Mouse (Mus musculus): Measurements from ENCODE around the gene Ascl1. TPM values are rescaled to one million over a fixed set of nuclear protein-coding genes. Genes with fewer than 3 reads are reported as not detected.

The Ascl1 gene
- polyA plus RNA-seq (2012; rRNA removed) = 34.8 and 50.4 TPM in 2 replicates

DNA sequence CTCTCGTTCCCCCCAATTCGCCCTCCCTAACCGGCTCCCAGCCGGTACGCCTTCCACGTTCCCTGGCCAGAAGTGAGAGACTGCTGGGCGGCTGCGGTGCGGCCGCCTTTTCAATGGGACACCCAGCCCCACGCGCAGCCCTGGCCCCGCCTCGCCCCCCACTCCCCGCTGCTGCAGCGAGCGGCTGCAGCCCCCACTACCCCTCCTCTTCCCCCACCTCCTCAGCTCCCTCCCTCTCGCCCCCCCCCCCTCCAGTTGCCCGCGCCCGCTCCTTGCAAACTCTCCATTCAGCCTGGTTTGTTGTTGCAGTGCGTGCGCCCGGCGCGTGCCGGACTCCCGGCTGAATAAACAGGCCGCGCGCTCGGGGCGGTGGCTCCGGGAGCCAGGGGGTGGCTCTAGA, at the start of gene Ascl1:
Gene Ascl1 (minus strand): TSS at position 85 of the 400 bp plus-strand sequence.

GRCm38 (mm10) chr10:87521646-87522045, 28.2 kb upstream of the Ascl1 start, which contains the start of gene Pah:
Pah (plus strand) TSS chr10:87521795.

Other genes starting within 250 kb of the Ascl1 start
- not detected in 2 replicates for gene Pah, start 28.1 kb upstream of the Ascl1 start, polyA plus RNA-seq (2012; rRNA removed)